Mouse (Mus musculus): Measurements from ENCODE around the gene Kcnab1. TPM values are rescaled to one million over a fixed set of nuclear protein-coding genes. Genes with fewer than 3 reads are reported as not detected.

The Kcnab1 gene
- total RNA-seq, 4 experiments from 2014 or later: 2.0 to 3.9 (median 2.2) TPM

DNA sequence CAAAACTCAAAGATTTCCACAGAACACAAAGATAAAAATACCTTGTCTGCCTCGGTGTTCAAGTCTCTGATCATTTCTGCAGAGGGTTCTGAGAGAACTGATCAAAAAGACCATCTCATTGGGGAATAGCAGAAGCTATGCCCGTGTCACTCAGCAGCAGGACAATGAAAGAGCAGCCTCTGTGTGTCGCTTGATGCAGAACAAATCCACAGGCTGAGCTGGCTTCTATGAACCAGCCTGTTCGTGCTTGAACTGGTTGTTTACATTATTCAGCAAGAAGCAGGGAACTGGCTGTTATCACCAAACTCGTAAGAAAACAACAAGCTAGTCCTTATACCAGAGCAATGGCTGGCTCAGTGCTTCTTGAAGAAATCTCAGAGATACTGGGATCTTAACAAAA lies 193.4 kb downstream of the Kcnab1 start:
- DNase-seq (ENCODE audit: low spot score): no peak

DNA sequence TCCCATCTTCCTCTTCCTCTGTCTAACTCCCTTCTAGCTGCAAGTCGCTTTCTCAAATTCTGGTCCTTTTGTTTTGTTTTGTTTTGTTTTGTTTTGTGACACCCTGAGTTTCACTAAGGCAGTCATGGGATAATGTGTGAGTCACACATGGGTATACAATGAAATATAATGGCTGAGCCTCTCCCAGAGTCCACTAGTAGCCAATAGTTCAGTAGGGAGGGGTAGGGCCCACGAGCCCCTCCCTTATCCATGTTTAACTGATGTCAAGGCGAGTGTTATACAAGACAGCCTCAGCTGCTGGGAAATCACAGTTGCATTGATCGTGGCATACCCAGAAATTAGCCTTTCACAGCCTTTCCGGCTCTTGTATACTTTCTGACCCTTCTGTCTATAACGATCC lies 206.7 kb downstream of the Kcnab1 start:
- DNase-seq (ENCODE audit: low spot score): no peak

DNA sequence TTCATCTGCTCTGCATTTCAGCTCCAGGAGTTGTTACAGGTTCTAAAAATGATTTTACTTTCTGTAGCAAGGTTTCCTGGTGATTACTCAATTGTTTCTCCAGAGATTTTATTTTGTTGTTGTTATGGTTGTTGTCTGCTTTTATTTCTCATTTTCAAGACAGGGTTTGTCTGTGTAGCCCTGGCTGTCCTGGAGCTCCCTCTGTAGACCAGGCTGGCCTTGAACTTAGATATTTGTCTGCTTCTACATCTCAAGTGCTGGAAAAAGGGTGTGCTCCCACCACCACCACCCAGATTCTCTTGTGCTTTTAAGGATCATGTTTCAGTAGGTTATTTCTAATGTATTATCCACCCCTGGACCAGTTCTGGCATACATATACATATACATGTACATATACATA lies 207.6 kb downstream of the Kcnab1 start:
- no peak for DNase-seq (ENCODE audit: low spot score)

DNA sequence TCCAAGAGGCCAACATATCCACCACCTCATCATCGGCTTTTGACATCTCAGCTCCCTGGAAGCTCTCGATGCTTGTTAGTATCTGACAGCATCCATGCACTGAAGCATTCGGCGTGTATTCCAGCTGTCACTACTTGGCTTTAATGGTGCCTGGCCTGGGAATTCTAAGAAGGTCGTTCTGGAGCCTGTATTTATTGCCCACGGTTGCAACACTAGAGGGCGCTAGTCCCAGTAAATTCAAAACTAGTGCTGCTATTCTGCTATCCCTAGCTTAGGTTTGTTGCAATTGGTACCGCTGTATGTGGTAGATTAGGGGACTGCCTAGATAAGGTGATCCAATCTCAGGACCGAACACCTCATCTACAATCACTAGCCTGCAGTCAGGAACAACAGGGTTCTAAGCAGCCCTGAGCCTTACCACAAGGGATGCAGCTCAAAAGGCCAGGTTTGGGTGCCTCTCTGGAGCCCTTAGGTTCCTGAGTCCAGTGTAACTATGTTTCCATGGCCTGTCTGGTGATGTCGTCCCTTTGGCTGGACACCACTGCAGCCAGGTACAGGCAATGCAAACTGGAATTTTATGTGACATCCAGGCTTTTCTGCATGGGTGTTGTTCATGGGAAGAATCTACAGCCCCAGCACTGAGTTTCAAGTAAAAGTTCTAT lies 208.8 kb downstream of the Kcnab1 start:
- DNase-seq (ENCODE audit: low spot score): peak; percentile 54

DNA sequence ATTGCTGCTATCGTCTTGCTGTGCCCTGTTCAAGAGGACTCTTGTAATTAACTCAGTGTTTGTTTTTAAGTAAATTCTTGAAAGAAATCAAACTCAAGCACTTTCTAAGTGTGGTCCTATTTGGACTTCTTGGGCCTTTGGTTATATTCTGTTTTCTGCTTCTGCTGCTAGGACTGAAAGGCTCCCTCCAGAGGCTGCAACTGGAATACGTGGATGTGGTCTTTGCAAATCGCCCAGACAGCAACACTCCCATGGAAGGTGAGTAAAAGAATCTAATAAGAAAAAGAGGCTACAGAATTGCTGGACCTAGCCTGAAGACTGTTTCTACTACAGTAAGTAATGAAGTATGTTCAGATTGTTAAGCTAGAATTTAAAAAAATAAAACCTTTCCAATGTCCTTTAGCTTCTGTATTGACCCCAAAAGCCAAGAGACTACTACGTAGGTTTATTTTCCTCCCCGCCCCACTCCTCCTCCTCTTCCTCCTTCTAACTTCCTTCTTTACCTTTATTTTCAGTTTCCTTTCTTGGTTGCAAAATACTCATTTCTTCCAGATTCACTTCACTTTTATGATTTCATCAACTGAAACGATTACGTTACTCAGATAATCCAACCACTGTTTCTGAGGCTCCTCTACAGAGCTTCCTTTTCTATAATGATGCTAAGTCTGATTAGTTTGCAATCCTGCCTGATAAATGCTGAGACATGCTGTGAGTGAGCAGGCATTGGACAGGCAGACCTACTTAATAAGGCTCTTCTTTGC lies 210.2 kb downstream of the Kcnab1 start:
- no peak for DNase-seq (ENCODE audit: low spot score)

DNA sequence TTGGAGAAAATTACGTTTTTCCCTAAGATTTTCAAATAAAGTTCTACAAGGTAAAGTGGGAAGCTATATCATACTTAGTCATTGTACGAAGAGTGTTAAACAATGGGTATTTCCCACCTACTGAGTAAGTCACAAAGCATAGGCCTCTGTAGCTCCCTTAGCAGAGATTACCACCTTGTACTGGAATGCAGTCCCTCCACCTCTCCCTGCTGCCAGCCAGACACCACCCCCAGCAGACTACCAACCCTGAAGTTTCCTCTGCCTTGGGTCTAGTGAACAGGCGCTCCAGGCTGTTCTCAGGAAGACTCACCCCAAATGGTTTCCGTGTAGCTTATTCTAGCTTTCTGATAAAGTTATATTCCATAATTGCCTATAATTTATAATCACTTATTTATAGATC lies 211.8 kb downstream of the Kcnab1 start:
- DNase-seq (ENCODE audit: low spot score): no peak

DNA sequence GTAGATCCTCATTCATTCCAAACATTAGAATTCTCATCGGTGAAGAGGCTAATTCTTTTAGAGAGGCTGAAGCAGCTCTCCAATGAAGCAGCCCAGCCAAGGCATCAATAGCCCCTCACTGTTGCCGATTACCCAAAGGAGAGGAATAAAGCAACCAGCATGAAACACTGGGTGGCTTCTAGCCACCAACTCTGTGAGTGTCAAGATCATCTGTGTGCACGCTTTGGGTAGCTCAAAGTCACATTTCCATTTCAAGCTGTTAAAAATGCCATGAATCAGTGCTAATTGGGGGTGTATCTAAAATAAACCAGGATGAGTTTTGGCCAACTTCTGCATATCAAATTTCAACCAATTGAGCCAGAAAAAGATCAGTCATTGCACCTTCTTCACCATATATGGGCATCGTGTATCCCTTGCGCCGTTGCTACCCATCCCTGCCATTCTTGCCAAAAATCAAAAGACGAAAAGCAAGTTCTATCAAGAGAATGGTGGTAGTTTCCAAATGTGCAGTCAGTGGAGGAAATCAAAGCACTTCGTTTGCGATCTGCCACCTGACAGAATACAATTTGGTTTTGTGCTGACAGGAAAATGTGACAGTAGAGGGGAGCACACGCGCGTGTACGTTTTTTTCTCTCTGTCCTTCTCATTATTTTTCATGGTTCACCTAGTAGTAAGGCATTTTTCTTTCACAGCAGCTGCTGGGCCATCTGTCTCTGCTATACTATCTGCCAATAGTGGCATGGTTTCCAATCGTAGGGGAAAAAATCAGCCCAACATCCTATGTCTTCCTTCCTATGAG lies 213.0 kb downstream of the Kcnab1 start:
- DNase-seq (ENCODE audit: low spot score): no peak

DNA sequence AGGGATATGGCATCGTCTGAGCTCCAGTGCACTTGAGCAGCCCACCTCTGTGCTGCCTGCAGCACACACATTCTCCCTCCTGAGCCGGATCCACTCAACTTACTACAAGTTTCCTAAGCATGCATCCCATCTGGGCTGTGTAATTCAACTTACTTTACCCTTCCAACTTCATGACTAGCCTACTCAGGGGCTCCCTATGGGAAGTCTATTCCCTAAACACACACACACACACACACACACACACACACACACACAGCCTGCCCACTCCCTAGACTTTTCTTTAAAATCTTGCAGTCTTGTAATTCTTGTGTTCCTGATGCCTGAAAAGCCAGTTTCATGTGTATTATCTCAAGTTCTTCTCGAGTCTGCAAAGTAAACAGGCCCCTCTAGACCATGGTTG lies 216.1 kb downstream of the Kcnab1 start:
- no peak for DNase-seq (ENCODE audit: low spot score)

DNA sequence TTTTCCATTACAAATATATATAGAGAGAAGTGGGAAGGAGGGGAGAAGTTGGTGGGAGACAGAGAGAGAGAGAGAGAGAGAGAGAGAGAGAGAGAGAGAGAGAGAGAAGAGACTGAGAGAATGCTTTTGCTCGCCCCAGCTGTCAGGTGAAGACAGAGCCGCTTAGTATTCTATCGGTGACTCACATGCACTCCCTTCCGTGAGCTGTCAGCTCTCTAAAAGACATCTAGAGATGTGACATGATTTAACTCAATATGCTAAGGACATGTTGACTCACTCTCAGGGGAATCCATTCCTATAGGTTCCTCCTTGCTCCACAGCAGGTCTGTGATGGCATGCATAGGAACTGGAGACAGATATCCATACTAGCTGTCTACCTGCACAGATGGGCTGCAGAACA lies 219.6 kb downstream of the Kcnab1 start:
- no peak for DNase-seq (ENCODE audit: low spot score)

DNA sequence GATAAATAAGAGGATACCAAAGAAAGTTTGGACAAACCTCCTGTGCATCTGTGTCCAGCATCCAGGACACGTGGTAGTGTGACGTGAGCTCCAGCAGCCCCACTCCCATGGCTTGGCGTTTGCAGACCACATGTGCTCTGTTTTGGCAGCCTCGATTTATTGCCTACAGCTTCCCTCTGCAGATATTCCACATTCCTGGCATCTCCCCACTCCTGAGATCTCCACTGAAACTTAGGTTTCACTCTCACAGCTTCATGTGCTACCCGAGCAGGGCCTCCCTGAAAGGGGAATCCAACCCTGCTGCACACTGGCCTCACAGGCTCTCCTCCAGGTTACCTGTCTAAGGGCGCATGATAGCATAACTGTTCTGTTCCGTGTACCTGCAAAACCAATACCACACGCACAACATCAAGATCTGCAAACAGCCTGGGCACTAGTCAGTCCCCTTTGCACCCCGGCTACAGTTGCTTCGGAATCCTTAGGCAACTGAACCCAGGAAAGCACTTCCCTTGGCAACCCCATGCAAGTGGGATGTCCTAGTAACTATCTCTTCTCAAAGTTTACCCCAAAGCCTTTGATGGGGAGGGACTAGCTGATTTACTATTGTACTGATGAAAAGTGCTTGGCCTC lies 228.8 kb downstream of the Kcnab1 start:
- DNase-seq (ENCODE audit: low spot score): no peak

DNA sequence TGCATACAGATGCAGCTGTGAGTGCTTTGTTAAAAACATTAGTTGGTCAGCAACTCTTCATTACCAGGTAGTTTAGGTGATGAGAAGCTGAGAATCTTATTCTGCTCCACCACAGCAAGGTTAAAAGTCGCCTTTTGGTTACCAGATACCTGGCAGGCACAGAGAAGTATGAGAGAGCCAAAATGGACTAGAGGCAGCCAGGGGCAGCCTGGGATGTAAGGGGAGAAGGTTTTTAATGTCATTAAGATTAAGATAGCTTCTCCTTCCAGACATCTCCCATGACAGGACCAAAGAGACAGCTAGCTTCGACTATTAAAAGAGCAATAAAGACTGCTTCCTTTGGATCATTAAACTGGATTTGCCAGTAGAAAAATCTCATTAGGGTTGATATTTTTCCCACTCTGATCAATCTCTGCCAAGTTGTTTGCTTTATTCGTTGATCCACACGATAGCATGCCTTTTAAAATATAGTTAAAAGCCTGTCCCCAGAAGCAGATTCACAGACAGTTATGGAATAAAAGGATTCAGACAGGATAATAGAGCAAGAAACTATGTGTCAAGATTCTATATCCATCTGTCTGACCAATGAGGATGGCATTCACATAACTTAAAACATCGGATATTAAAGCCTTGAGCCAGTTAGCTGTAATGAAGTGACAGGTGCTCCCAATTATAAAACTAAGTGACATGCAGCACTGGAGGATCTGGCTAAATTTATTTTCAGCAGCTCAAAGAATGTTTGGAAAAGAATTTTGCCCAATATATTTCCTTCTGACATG lies 231.2 kb downstream of the Kcnab1 start:
- DNase-seq (ENCODE audit: low spot score): no peak

DNA sequence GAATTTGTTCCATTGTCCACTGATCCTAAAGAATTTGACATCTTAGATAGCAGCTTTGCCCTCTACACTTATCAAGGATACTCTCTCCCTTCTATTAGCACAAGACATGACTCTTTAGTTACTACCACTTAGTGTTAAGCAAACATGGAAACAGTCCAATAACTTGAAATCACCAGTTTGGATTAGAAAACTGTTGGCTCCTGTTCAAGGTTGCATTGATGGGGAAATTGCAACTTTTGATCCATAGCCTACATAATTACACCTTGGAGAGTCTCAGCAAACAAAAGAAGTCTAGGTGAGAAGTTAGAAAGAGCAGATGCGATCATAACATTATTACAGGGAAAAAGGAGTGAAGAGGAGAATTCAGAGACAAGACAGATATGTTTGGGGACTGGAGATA lies 237.0 kb downstream of the Kcnab1 start:
- no peak for DNase-seq (ENCODE audit: low spot score)

DNA sequence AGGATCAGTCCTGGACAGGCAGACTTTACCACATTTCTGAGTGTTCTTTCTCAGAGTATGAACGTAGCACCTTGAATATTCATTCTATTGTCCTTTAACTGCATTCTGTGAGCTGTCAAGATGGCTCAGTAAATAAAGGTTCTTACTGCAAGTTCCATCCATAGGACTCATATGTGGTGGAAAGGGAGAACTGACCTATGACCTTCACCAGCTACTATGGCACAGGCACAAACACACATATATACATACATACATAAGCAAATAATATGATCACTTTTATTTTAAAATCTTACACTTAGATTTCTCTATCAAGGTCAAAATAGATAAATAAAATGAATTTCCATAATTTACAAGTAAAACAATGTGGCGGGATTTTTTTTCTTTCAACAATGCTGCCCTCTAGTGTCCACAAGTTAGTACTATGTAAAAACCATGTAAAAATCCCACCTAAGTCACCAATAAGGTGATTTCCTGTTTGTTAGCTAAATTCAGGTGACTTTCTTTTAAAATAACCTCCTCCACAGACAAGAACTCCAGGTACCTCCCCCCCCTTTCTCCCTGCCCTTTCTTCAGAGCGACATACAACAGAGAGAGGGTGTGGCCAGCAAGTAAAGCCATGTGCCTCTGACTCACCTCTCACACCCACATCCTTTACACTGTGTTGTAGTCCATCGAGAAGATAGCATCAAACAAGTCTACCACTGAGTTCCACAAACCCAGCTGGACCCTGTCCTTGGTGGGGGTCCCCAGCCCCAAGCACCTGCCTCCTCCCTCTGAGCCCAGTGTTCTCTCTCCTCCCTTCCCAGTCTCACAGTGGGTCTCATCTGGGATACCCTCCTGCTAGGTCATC lies 243.3 kb downstream of the Kcnab1 start:
- no peak for DNase-seq (ENCODE audit: low spot score)

DNA sequence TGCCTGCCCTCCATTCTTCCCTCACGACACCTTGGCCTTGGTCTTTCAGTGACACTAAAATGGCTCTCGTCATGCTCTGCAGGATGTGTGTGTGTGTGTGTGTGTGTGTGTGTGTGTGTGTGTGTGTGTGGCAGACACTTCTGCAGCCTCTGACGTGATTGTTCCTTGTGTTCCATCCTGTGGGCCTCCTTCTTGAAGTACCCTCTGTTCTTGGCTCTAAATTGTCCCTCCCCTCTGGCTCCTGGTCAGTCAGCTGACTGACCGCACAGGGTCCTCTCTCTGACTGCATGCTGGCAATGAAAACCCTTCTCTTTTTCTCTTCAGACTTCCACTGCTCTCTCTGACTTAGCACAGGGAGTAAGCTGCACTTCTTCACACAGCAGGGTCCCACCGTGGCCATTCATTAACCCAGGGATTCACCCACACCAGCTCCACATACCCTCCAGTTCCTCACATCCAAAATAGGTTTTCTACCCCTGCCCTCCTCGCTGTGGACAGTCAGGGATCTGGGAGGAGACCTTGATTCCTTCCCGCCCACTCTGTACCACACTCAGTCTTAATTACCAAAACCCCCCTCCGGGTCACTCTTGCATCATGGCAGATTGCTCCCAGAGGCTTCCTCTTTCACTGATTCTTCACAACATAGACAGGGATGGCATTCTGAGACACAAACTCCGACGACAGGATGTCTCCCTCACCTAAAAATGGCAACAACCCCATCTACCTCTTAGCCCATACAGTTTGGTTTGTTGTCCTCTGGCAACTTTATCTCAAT lies 244.3 kb downstream of the Kcnab1 start:
- DNase-seq (ENCODE audit: low spot score): no peak

DNA sequence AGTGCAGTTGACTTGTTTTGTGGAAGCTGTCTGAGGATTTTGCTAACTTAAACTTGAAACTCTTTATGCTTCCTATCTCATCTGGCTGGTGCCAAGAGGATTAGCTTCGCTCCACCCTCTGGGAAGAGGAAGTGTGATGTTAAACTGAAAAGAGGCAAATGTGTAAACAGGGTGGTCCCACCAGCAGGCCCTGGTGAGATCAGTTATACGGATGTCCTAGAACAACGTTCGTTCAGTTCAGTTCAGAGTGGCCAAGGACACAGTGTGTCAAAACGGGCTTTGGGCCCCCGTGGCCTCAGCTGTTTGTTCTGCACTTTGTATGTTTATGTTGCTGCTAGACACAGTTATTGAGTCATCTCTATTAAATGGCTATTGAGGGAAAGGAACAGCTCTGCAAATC lies 246.3 kb downstream of the Kcnab1 start:
- DNase-seq (ENCODE audit: low spot score): no peak

DNA sequence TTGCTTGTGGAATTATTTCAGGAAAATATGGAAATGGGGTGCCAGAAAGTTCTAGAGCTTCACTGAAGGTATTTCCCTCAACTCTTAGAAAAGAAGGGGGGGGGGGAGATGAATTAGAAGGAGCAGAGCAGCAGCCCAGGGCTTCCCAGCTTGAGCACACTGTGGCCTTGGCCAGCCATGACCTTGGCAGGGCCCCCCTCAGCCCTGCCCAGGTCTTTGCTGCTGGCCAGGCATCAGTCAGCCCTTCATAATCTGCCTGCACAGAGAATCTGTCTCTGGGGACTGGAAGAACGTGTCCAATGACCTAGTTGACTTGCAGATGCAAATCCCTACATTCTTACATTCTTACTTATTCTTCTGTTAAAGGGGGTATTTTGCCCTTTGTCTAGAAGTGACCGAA lies 249.1 kb downstream of the Kcnab1 start:
- DNase-seq (ENCODE audit: low spot score): no peak

DNA sequence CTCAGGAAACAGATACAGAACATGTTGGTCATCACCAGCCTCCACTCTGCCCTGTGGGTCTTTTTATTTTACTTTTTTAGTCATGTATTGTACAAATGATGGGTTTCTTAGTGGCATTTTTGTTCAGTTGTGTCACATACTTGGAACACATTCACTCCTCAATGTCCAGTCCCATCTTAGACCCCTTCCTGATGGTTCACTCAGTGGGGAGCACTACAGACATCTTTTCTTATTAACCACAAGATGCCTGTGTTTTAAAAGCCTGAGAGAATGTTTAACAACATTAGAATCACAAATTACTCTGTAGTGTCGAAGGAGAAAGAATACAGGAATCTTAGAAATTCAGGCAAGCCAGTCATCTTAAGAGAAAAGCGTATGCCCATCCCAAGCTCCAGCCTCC lies 249.7 kb downstream of the Kcnab1 start:
- no peak for DNase-seq (ENCODE audit: low spot score)

DNA sequence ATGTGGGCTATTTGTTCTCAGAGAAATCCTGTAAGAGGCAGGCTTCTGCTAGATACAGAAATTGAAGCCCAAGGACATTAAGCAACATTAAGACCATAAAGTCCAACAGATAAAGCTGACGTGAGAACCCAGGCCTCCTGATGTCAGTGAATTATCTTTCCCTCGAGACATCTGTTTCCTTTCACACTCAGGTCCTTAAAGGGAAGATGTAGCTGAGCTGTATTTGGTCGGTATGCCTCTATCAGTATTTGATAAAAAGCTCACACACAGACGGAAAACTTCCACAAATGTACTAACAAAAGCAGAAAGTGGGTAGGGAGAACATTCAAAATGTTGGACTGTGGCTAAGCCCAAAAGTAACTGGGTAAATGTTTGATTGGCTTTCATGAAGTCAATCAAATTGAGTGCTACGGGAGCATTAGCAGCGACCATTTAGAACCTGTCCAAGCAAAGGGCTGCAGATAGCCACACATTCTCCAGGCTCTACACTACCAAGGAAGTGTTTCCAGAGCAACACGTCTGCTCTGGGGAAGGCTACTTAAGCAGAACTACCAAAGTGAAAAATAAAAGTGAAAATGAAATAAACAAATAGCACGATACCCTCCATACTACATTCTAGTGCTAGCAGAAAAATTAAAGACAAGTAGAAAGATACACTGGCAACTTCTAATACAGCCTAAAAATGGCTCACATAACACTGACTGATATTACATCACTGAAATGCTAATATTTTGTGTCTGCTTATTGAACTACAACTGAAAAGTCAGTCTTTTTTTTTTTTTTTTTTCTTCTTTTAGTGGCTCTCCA lies 251.2 kb downstream of the Kcnab1 start:
- DNase-seq (ENCODE audit: low spot score): peak; percentile 31

DNA sequence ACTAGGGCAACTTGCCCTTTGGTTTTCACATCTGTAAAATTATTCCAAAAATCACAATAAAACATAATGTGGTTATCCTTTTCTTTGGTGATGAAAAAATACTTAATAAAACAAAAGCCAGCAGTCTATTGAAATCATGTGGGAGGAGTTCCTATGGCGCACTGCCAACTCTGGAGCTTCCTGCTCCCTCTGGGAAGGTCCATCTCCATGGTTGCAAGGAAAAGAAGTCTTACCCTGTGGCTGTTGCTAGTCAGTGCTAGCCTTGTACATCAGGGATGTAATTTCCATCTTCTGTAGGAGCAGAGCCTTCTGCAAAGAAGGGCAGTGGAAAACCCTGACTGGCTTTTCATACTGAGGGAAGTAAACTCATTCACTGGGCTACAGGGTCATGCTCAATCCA lies 254.3 kb downstream of the Kcnab1 start:
- peak; percentile 71 for DNase-seq (ENCODE audit: low spot score)

All from heart, adult 8-10 months (tissue).